Mouse (Mus musculus): ENCODE measurements around the gene Rpa3. TPM values are rescaled to one million over a fixed set of nuclear protein-coding genes. Genes with fewer than 3 reads are reported as not detected.
A peak's percentile ranks its signal among the peaks of the same experiment; 100 is the strongest.

Gene Rpa3
- polyA plus RNA-seq, 1 experiment from 2014 or later: 182 TPM

DNA sequence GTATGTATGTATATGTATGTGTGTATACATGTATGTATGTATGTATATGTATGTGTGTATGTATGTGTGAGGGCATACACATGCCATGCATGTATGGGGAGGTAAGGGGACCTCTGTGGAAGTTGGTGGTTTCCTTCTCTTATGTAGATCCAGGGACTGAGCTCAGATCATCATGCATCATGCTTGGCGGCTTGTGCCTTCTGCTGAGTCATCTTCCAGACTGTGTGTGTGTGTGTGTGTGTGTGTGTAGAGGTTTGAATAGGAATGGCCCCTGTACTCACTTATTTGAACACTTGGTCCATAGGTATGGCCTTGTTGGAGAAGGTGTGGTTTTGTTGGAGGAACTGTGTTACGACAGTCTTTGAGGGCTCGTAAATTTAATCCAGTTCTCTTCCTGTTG, 27.2 kb upstream of the Rpa3 start:
- no peak for TF ChIP-seq CTCF (IDR thresholded peaks at IDR 0.05; ENCODE audit: low read depth)

DNA sequence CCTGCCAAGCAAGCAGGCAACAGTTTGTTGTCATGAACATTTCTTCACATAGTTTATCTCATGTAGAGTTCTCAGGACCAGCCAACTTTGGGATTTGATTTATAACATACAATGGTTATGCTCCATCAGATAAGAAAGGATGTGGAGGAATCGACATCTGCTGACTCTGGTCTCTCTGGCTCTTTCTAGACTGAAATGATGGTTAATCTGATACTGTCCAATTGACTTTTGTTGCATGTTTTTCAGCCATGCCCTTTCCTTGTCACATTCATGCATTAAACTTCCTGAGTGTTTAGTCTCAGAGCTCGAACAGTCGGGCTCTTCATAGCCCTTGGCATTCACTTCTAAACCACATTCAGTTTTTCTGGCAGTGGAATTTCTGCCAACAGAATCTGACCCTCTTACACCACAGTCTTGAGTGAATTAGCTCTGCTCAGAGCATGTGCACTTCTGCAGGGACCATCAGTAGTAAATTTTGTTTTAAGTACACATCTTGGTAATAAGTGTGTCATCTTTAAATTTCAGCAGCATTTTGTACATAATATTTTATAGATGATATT, 26.5 kb upstream of the Rpa3 start:
- no peaks in the 10 kb centered on the region for H3K36me3 ChIP-seq (ENCODE audit: insufficient read depth, low read length)
- H3K27me3 ChIP-seq (ENCODE audit: insufficient read depth, low read length): no peaks in the 10 kb centered on the region
- H3K9me3 ChIP-seq (replicated peaks; ENCODE audit: low read length): no peaks in the 10 kb centered on the region
- ATAC-seq (replicated peaks; ENCODE audit: low FRiP score, low read depth) (no peak), DNase-seq (ENCODE audit: low spot score) (no peak)
- H3K4me1 ChIP-seq (replicated peaks; ENCODE audit: insufficient read depth, low read length): no peaks in the 10 kb centered on the region
- no peak overlapping the region for H3K27ac ChIP-seq
- H3K4me2 ChIP-seq (ENCODE audit: low read length): no peak overlapping the region
- no peak for TF ChIP-seq CTCF (IDR thresholded peaks at IDR 0.05; ENCODE audit: low read depth)
- no peak overlapping the region for H3K9ac ChIP-seq (ENCODE audit: low read depth, low read length)
- no peak overlapping the region for H3K4me3 ChIP-seq (replicated peaks; ENCODE audit: low read depth, low read length)
- 50% methylated on average over 3 of the region's 3 CpGs for WGBS

More for the DNA sequence above, 27.2 kb upstream of the Rpa3 start:
- no peak for DNase-seq (ENCODE audit: low spot score)
- H3K4me1 ChIP-seq (replicated peaks; ENCODE audit: insufficient read depth, low read length): no peaks in the 10 kb centered on the region
- H3K36me3 ChIP-seq (ENCODE audit: insufficient read depth, low read length): no peaks in the 10 kb centered on the region
- WGBS: 90% methylated on average over 3 of the region's 3 CpGs
- no peak overlapping the region for H3K9ac ChIP-seq (ENCODE audit: low read depth, low read length)
- H3K9me3 ChIP-seq (replicated peaks; ENCODE audit: low read length): no peaks in the 10 kb centered on the region
- no peak for ATAC-seq (replicated peaks; ENCODE audit: low FRiP score, low read depth)
- H3K4me3 ChIP-seq (replicated peaks; ENCODE audit: low read depth, low read length): no peak overlapping the region
- H3K4me2 ChIP-seq (ENCODE audit: low read length): no peak overlapping the region
- no peaks in the 10 kb centered on the region for H3K27me3 ChIP-seq (ENCODE audit: insufficient read depth, low read length)
- no peak overlapping the region for H3K27ac ChIP-seq

DNA sequence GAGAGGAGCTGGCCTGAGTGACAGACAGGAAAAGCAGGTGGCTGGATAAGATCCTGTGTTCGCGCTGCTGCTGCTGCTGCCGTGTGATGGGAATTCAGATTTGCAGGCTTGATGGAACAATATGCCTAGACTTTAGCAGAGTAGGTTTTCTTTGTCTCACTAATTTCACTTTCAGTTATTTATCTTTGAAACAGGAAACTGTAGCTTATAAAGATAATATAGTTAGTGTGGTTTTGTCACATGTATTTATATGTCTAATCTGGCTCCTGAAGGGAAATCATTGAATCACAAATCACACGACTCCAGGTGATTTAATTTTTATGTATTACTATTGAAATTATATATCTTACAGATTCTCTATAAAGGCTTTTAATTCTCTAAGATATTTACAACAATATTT, 24.3 kb upstream of the Rpa3 start:
- ATAC-seq (replicated peaks; ENCODE audit: low FRiP score, low read depth): no peak
- no peak overlapping the region for H3K9ac ChIP-seq (ENCODE audit: low read depth, low read length)
- H3K9me3 ChIP-seq (replicated peaks; ENCODE audit: low read length): no peaks in the 10 kb centered on the region
- no peak for TF ChIP-seq CTCF (IDR thresholded peaks at IDR 0.05; ENCODE audit: low read depth)
- DNase-seq (ENCODE audit: low spot score): no peak
- H3K4me1 ChIP-seq (replicated peaks; ENCODE audit: insufficient read depth, low read length): no peaks in the 10 kb centered on the region
- H3K27me3 ChIP-seq (ENCODE audit: insufficient read depth, low read length): no peaks in the 10 kb centered on the region
- H3K27ac ChIP-seq: no peak overlapping the region
- 80% methylated on average over 4 of the region's 4 CpGs for WGBS
- no peaks in the 10 kb centered on the region for H3K36me3 ChIP-seq (ENCODE audit: insufficient read depth, low read length)
- no peak overlapping the region for H3K4me2 ChIP-seq (ENCODE audit: low read length)
- H3K4me3 ChIP-seq (replicated peaks; ENCODE audit: low read depth, low read length): no peak overlapping the region

DNA sequence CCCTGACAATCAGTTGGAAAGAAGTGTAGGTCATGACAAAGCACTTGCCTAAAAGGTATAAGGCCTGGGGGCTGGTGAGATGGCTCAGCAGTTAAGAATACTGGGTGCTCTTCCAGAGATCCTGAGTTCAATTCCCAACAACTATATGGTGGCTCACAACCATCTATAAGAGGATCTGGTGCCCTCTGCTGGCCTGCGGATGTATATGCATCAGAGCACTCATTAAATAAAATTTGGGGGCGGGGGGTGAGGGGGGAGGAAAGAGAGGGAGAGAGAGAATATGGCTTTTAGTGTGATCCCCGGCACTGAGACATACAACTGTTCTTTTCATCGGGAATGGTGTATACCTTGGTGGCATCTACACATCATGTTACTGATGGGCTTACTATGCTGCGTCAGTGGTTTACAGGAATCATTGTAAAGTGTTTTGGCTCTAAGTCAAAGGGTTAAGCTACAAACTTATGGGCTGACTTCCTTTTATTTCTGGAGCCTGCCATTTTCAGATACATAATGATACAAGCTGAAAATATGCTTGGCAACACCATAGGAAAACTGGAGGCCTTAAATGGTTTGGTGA, 19.5 kb upstream of the Rpa3 start:
- no peaks in the 10 kb centered on the region for H3K4me1 ChIP-seq (replicated peaks; ENCODE audit: insufficient read depth, low read length)
- H3K9me3 ChIP-seq (replicated peaks; ENCODE audit: low read length): no peaks in the 10 kb centered on the region
- no peaks in the 10 kb centered on the region for H3K27me3 ChIP-seq (ENCODE audit: insufficient read depth, low read length)
- ATAC-seq (replicated peaks; ENCODE audit: low FRiP score, low read depth) (no peak), DNase-seq (ENCODE audit: low spot score) (no peak)
- peak; percentile 52 for TF ChIP-seq CTCF (IDR thresholded peaks at IDR 0.05; ENCODE audit: low read depth)
- H3K4me3 ChIP-seq (replicated peaks; ENCODE audit: low read depth, low read length): no peak overlapping the region
- 80% methylated on average over 5 of the region's 5 CpGs for WGBS
- H3K4me2 ChIP-seq (ENCODE audit: low read length): no peak overlapping the region
- no peak overlapping the region for H3K27ac ChIP-seq
- no peaks in the 10 kb centered on the region for H3K36me3 ChIP-seq (ENCODE audit: insufficient read depth, low read length)
- H3K9ac ChIP-seq (ENCODE audit: low read depth, low read length): no peak overlapping the region

DNA sequence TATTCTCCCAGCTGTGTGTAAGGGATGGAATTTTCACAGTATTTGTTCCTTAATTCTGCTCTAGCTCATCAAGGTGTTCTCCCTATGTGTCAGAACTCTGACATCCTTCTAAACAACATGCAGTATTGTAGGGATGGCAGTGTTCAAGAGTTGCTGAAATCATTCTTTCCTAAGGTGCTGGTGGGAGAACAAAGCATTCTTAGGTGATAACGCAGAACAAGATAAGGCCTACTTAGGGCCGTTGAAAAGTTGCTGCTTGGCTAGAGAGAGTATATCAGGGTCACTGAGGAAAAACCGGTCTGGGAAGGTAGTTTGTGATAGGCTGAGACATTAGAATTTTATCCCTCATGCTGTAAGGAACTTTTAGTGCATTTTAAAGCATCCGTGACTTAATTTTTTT, 17.5 kb upstream of the Rpa3 start:
- WGBS: 79% methylated on average over 4 of the region's 4 CpGs
- H3K4me3 ChIP-seq (replicated peaks; ENCODE audit: low read depth, low read length): no peak overlapping the region
- no peaks in the 10 kb centered on the region for H3K36me3 ChIP-seq (ENCODE audit: insufficient read depth, low read length)
- H3K4me1 ChIP-seq (replicated peaks; ENCODE audit: insufficient read depth, low read length): no peaks in the 10 kb centered on the region
- no peaks in the 10 kb centered on the region for H3K27me3 ChIP-seq (ENCODE audit: insufficient read depth, low read length)
- H3K9me3 ChIP-seq (replicated peaks; ENCODE audit: low read length): no peaks in the 10 kb centered on the region
- DNase-seq (ENCODE audit: low spot score) (no peak), ATAC-seq (replicated peaks; ENCODE audit: low FRiP score, low read depth) (no peak)
- H3K27ac ChIP-seq: no peak overlapping the region
- no peak overlapping the region for H3K4me2 ChIP-seq (ENCODE audit: low read length)
- no peak for TF ChIP-seq CTCF (IDR thresholded peaks at IDR 0.05; ENCODE audit: low read depth)
- H3K9ac ChIP-seq (ENCODE audit: low read depth, low read length): no peak overlapping the region

DNA sequence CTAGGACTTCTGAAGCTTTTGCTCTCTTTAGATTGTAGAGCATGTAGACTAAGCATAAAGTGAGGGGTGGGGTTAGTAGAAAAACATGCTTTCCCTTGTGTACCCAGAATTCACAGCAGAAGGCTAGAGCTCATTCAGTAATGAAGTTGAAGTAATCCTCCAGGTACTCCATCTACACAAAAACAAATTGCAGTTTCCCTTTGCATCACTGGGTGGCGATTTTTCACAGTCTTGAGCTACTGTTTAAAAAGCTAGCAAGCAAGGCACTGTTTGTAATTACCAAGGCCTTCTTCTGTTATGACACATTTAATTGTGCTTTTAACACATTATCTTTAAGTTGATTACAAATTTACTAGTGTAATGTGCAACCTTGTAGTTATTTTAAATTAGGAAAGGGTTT, 16.1 kb upstream of the Rpa3 start:
- H3K4me2 ChIP-seq (ENCODE audit: low read length): no peak overlapping the region
- TF ChIP-seq CTCF (IDR thresholded peaks at IDR 0.05; ENCODE audit: low read depth): peak; percentile 69
- no peaks in the 10 kb centered on the region for H3K36me3 ChIP-seq (ENCODE audit: insufficient read depth, low read length)
- ATAC-seq (replicated peaks; ENCODE audit: low FRiP score, low read depth) (no peak), DNase-seq (ENCODE audit: low spot score) (peak; percentile 78)
- WGBS: 15% methylated on average over 1 of the region's 1 CpGs
- no peaks in the 10 kb centered on the region for H3K4me1 ChIP-seq (replicated peaks; ENCODE audit: insufficient read depth, low read length)
- H3K4me3 ChIP-seq (replicated peaks; ENCODE audit: low read depth, low read length): no peak overlapping the region
- no peaks in the 10 kb centered on the region for H3K9me3 ChIP-seq (replicated peaks; ENCODE audit: low read length)
- H3K9ac ChIP-seq (ENCODE audit: low read depth, low read length): no peak overlapping the region
- H3K27ac ChIP-seq: no peak overlapping the region
- no peaks in the 10 kb centered on the region for H3K27me3 ChIP-seq (ENCODE audit: insufficient read depth, low read length)
